Mouse (Mus musculus) megakaryocyte, embryonic 14.5 days (primary cell): ENCODE measurements around the gene Dync2li1.

Source experiments
- FLI1 ChIP-seq: IDR thresholded peaks from 2 replicates; pipeline ENCODE4 v1.6.1; 2012; ENCODE audit warnings: low read length, inconsistent platforms, mixed read lengths
- GATA1 ChIP-seq: IDR thresholded peaks from 3 replicates; pipeline ENCODE4 v1.6.1; 2012; ENCODE audit warnings: mixed read lengths, low read length, inconsistent platforms, borderline replicate concordance

DNA sequence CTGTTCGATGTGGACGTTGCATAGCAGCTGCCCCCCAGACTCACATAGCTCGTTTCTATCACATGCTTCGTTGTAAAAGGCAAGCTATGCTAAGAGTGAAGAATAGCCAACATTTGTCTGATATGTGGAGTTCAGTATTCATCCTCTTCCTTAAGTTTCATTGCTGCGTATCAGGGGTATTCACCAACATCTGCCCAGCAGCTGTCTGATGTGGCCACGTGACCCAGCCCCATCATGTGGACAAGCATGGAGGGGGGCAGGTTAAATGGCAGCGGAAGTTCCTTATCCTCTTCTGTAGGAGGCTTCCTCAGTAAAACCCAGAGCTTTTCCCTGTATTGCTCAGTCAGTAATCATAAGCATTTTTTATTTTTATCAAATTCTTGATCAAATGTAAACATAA, 31.5 kb downstream of the Dync2li1 start:
- TF ChIP-seq GATA1: no peak
- TF ChIP-seq FLI1: no peak
